Mouse (Mus musculus) liver, adult 2 months (tissue): ENCODE data around the gene Ispd. TPM values are rescaled to one million over a fixed set of nuclear protein-coding genes. Genes with fewer than 3 reads are reported as not detected.

Experiments
- DNase-seq: peaks from one replicate; pipeline ENCODE4 v3.0.0-alpha.2; 2011; ENCODE audit warnings: low read depth, low spot score; ENCODE audit errors: extremely low read depth
- H3K27ac ChIP-seq: fragments of 200-500 bp; replicated peaks from 2 replicates; pipeline ENCODE4 v1.5.1; 2012; ENCODE audit warnings: low read depth, mild to moderate bottlenecking, control low read depth, inconsistent platforms, low read length; ENCODE audit not compliant: insufficient read depth
- H3K27me3 ChIP-seq: fragments of 200-500 bp; 2 replicates; pipeline ENCODE4 v1.6.1; 2012; ENCODE audit warnings: mild to moderate bottlenecking, moderate library complexity, low read length, inconsistent platforms; ENCODE audit not compliant: control insufficient read depth, insufficient read depth
- H3K36me3 ChIP-seq: fragments of 200-500 bp; 2 replicates; pipeline ENCODE4 v1.6.1; 2012; ENCODE audit warnings: low read length, inconsistent platforms; ENCODE audit not compliant: control insufficient read depth, insufficient read depth
- H3K4me1 ChIP-seq: fragments of 200-500 bp; 2 replicates; pipeline ENCODE4 v1.6.1; 2011; ENCODE audit warnings: low read length; ENCODE audit not compliant: control insufficient read depth, insufficient read depth
- H3K4me3 ChIP-seq: fragments of 200-500 bp; 2 replicates; pipeline ENCODE4 v1.5.1; 2011; ENCODE audit warnings: low read depth, mild to moderate bottlenecking, control low read depth, low read length, moderate library complexity; ENCODE audit not compliant: insufficient read depth
- H3K79me2 ChIP-seq: fragments of 200-500 bp; 2 replicates; pipeline ENCODE4 v1.6.1; 2012; ENCODE audit warnings: inconsistent platforms, mild to moderate bottlenecking, low read length, moderate library complexity; ENCODE audit not compliant: control insufficient read depth, insufficient read depth
- H3K9ac ChIP-seq: fragments of 200-500 bp; 2 replicates; pipeline ENCODE4 v1.6.1; 2012; ENCODE audit warnings: low read depth, mild to moderate bottlenecking, control low read depth, inconsistent platforms, low read length
- CTCF ChIP-seq: fragments of 200-500 bp; IDR thresholded peaks from 2 replicates; pipeline ENCODE4 v1.5.1; 2011; ENCODE audit warnings: low read depth, low read length, control low read depth
- POLR2A ChIP-seq: fragments of 200-500 bp; IDR thresholded peaks from 2 replicates; pipeline ENCODE4 v1.6.1; 2011; ENCODE audit warnings: low read length, control low read depth; ENCODE audit not compliant: insufficient read depth; ENCODE audit errors: extremely low read depth
- WGBS: fragments of 180-500 bp; shearing (Covaris S2); methylation state at CpG from one replicate; pipeline ENCODE4 v1.1.7; 2018; 5-methylcytosine and 5-hydroxymethylcytosine counted together
- polyA plus RNA-seq: library from polyadenylated mRNA; depleted of rRNA; stranded (reverse); fragments of >200 nt; gene quantifications from 2 replicates; pipeline ENCODE4 v1.2.3, GENCODE M21; 2012
- total RNA-seq: library from RNA; depleted of rRNA; stranded (reverse); fragments of >200 nt; gene quantifications from 2 replicates; pipeline ENCODE4 v1.2.3, GENCODE M21; 2014

The Ispd gene
- total and polyA plus RNA-seq, 2 experiments: 1.2 to 3.6 TPM

DNA sequence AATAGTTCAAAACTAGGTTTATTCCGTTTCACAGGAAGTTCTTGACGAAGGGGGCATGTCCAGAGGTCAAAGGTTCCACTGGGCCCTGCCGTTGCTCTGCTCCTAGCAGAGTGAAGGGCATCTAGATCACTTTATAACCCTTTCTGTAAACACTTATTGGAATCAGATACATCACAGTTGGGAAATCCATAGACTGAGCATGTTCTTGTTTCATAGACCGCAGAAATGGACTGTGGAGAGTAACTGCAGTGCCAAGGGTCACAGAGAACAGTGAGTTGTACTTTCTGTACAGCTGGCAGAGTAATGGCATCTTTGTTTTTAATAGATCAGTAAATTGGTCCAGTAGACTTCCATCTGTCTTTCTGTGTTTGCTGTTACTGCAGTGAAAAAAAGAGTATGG, 94.0 kb downstream of the Ispd start:
- Histone ChIP-seq H3K27me3 (no peaks in the 10 kb centered on the region), H3K4me1 (no peaks in the 10 kb centered on the region), H3K79me2 (no peaks in the 10 kb centered on the region), H3K9ac (no peak overlapping the region), H3K36me3 (no peaks in the 10 kb centered on the region), H3K27ac (no peak overlapping the region), H3K4me3 (no peak overlapping the region)
- TF ChIP-seq CTCF (no peak), POLR2A (no peak)
- WGBS: 30% methylated on average over 4 of the region's 4 CpGs
- DNase-seq: peak; percentile 39

- DNase-seq: no peak
- Histone ChIP-seq H3K27me3 (no peaks in the 10 kb centered on the region), H3K4me3 (no peak overlapping the region), H3K79me2 (no peaks in the 10 kb centered on the region), H3K36me3 (no peaks in the 10 kb centered on the region), H3K4me1 (no peaks in the 10 kb centered on the region), H3K27ac (no peak overlapping the region), H3K9ac (no peak overlapping the region)
- WGBS: 70% methylated on average over 5 of the region's 5 CpGs
- TF ChIP-seq CTCF (no peak), POLR2A (no peak)
These were observed 95.2 kb downstream of the Ispd start for GRCm38 (mm10) chr12:36476476-36476875.

DNA sequence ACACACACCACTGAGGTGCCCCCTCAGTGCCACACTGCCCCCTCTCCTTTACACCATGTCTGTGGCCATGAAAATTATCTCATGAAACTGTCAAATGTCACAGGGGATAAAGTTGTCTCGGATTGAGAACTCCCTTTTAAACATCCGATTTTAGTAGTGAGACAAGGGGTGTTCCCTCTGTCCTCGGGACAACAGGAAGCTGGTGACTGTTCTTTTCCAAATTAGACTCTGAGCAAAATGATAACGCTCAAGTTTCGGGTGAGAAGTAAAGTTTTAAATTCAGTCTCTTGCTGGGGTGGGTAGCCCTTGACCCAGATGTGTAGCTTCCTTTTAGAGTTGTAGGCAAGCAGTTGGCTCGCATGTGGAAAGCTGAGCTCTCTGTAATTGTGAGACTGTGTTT, 96.3 kb downstream of the Ispd start:
- H3K36me3 ChIP-seq: no peaks in the 10 kb centered on the region
- H3K9ac ChIP-seq: no peak overlapping the region
- TF ChIP-seq POLR2A (no peak), CTCF (no peak)
- no peak overlapping the region for H3K27ac ChIP-seq
- H3K4me1 ChIP-seq: no peaks in the 10 kb centered on the region
- DNase-seq: no peak
- no peak overlapping the region for H3K4me3 ChIP-seq
- H3K27me3 ChIP-seq: no peaks in the 10 kb centered on the region
- H3K79me2 ChIP-seq: no peaks in the 10 kb centered on the region
- 65% methylated on average over 6 of the region's 6 CpGs for WGBS

GRCm38 (mm10) chr12:36477926-36478325, 96.7 kb downstream of the Ispd start:
- 69% methylated on average over 3 of the region's 3 CpGs for WGBS
- H3K27me3 ChIP-seq: no peaks in the 10 kb centered on the region
- no peak overlapping the region for H3K27ac ChIP-seq
- no peaks in the 10 kb centered on the region for H3K4me1 ChIP-seq
- TF ChIP-seq POLR2A (no peak), CTCF (no peak)
- no peak overlapping the region for H3K4me3 ChIP-seq
- H3K36me3 ChIP-seq: no peaks in the 10 kb centered on the region
- no peak overlapping the region for H3K9ac ChIP-seq
- H3K79me2 ChIP-seq: no peaks in the 10 kb centered on the region
- no peak for DNase-seq

GRCm38 (mm10) chr12:36481742-36482141, 100.5 kb downstream of the Ispd start:
- Histone ChIP-seq H3K4me1 (no peaks in the 10 kb centered on the region), H3K9ac (no peak overlapping the region)
- 67% methylated on average over 3 of the region's 3 CpGs for WGBS

DNA sequence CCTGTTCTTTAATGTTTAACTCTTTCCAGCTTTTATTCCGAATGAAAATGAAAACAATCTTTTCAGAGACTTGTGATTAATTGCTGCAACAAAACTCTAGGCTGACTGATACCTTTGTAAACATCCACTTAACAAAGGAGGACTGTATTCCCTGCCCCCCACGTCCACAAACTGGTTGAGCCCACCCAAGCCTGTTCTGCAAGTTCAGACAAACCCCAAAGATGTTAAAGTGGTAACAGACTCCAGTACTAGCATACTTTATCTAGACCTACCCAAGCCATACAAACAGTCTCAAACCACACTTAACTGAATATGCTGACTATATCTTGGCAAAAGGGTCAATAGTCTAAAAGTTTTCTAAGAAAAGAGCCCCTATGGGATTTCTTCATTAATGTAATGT, 102.1 kb downstream of the Ispd start:
- TF ChIP-seq POLR2A: no peak
- no peak for TF ChIP-seq CTCF
- Histone ChIP-seq H3K79me2 (no peaks in the 10 kb centered on the region), H3K4me1 (no peaks in the 10 kb centered on the region), H3K4me3 (no peak overlapping the region), H3K27me3 (no peaks in the 10 kb centered on the region), H3K36me3 (no peaks in the 10 kb centered on the region), H3K27ac (no peak overlapping the region), H3K9ac (no peak overlapping the region)
- 50% methylated on average over 2 of the region's 2 CpGs for WGBS
- no peak for DNase-seq

More at GRCm38 (mm10) chr12:36481742-36482141, 100.5 kb downstream of the Ispd start:
- Histone ChIP-seq H3K79me2 (no peaks in the 10 kb centered on the region), H3K27ac (no peak overlapping the region), H3K36me3 (no peaks in the 10 kb centered on the region), H3K27me3 (no peaks in the 10 kb centered on the region), H3K4me3 (no peak overlapping the region)
- no peak for DNase-seq
- no peak for TF ChIP-seq CTCF
- TF ChIP-seq POLR2A: no peak
